In the genomic region with DNA sequence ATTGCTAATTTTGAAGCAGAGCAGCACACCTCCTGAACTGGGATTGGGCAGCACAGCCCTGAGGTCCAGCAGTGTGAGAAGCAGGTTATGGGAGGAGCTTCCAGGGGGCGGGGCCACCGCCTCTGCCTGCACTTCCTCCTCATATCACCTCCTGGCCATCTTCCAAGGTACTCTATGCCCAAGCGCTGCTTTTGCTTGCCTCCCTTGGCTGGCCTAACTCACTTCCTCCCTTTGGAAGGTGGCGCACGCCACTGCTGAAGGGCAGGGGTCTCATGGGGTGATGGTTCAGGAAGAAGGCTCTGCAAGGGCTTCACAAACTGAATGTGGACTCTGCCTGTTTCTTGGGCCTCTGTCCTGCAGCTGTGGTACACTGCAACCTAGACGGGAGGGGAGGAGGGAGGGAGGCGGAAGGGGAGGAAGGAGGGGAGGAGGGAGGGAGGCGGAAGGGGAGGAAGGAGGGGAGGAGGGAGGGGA, we compare ENCODE assay signal across 9 mouse cellular contexts. TPM values are rescaled to one million over a fixed set of nuclear protein-coding genes. Genes with fewer than 3 reads are reported as not detected.
DNase-seq lines count a peak whose midpoint lies in the region; ATAC-seq and TF ChIP-seq lines count a peak whose summit lies in the region.
"Had no signal": no experiment of that assay in that cellular context is flagged by ENCODE, and none has a peak within 500 bp of the region (broad histone marks: within the 10 kb centered on the region; RNA-seq: fewer than 3 reads in every experiment).

No protein-coding gene starts in this region.

- peak overlapping the region; percentile 44 for H3K27ac ChIP-seq in heart, embryonic 10.5 days
- peak overlapping the region; percentile 92 for H3K27ac ChIP-seq in forebrain, embryonic 10.5 days
- H3K27ac ChIP-seq in intestine, embryonic 16.5 days (ENCODE audit: low read length): no peak overlapping the region
- no peak overlapping the region for H3K27ac ChIP-seq in liver, postnatal 0 days (ENCODE audit: low read depth)
- H3K27ac ChIP-seq in neural tube, embryonic 15.5 days (replicated peaks): no peak overlapping the region
- H3K27ac ChIP-seq: limb, embryonic 15.5 days had no signal

- H3K9ac ChIP-seq in intestine, embryonic 16.5 days (ENCODE audit: low read depth, low read length): 0 out of 2 replicates have a peak overlapping the region, but pooled peaks have one; percentile 33
- H3K9ac ChIP-seq in liver, postnatal 0 days (replicated peaks): no peak overlapping the region
- H3K9ac ChIP-seq in neural tube, embryonic 15.5 days (replicated peaks): no peak overlapping the region
- H3K9ac ChIP-seq: limb, embryonic 15.5 days had no signal

- H3K9me3 ChIP-seq in heart, embryonic 10.5 days: no peaks in the 10 kb centered on the region
- no peaks in the 10 kb centered on the region for H3K9me3 ChIP-seq in forebrain, embryonic 10.5 days
- H3K9me3 ChIP-seq in intestine, embryonic 16.5 days (ENCODE audit: control insufficient read depth, low read length): no peaks in the 10 kb centered on the region
- H3K9me3 ChIP-seq in liver, postnatal 0 days (ENCODE audit: low read length): no peaks in the 10 kb centered on the region
- H3K9me3 ChIP-seq in neural tube, embryonic 15.5 days (replicated peaks): no peaks in the 10 kb centered on the region
- H3K9me3 ChIP-seq: limb, embryonic 15.5 days had no signal

- TF ChIP-seq EP300 in liver, postnatal 0 days (IDR thresholded peaks at IDR 0.05; ENCODE audit: low read depth): no peak

- ATAC-seq in intestine, embryonic 16.5 days: peak; percentile 83
- ATAC-seq in liver, postnatal 0 days: peak; percentile 86
- ATAC-seq in neural tube, embryonic 15.5 days (ENCODE audit: low FRiP score): 0 out of 2 replicates have a peak, but pooled peaks have one; percentile 13

- peak overlapping the region; percentile 37; the same call in 1 of the 2 replicates for H3K4me2 ChIP-seq in intestine, embryonic 16.5 days (ENCODE audit: low read depth, low read length)
- H3K4me2 ChIP-seq in liver, postnatal 0 days (ENCODE audit: low read depth, low read length): peak overlapping the region; percentile 18; the same call in 1 of the 2 replicates
- H3K4me2 ChIP-seq in neural tube, embryonic 15.5 days: peak overlapping the region; percentile 76

- peak overlapping the region; percentile 44 for H3K4me3 ChIP-seq in heart, embryonic 10.5 days
- H3K4me3 ChIP-seq in forebrain, embryonic 10.5 days: peak overlapping the region; percentile 64
- peak overlapping the region; percentile 14; the same call in 1 of the 2 replicates for H3K4me3 ChIP-seq in intestine, embryonic 16.5 days (ENCODE audit: low read length)
- H3K4me3 ChIP-seq in liver, postnatal 0 days (ENCODE audit: low read depth, low read length): no peak overlapping the region
- no peak overlapping the region for H3K4me3 ChIP-seq in neural tube, embryonic 15.5 days (replicated peaks)

- peaks cover 28% of the 10 kb centered on the region for H3K4me1 ChIP-seq in heart, embryonic 10.5 days
- peaks cover 55% of the 10 kb centered on the region for H3K4me1 ChIP-seq in forebrain, embryonic 10.5 days
- peaks cover 13% of the 10 kb centered on the region for H3K4me1 ChIP-seq in intestine, embryonic 16.5 days (ENCODE audit: control insufficient read depth, insufficient read depth, low read length)
- H3K4me1 ChIP-seq in liver, postnatal 0 days (ENCODE audit: insufficient read depth): peaks cover 8% of the 10 kb centered on the region
- peaks cover 32% of the 10 kb centered on the region for H3K4me1 ChIP-seq in neural tube, embryonic 15.5 days

- no peak for TF ChIP-seq CTCF in liver, postnatal 0 days (IDR thresholded peaks at IDR 0.05; ENCODE audit: low read depth)

- peaks cover 61% of the 10 kb centered on the region for H3K27me3 ChIP-seq in heart, embryonic 10.5 days (ENCODE audit: insufficient read depth, poor library complexity, severe bottlenecking)
- peaks cover 55% of the 10 kb centered on the region for H3K27me3 ChIP-seq in forebrain, embryonic 10.5 days (ENCODE audit: poor library complexity, severe bottlenecking)
- H3K27me3 ChIP-seq in intestine, embryonic 16.5 days (replicated peaks; ENCODE audit: control insufficient read depth, insufficient read depth, low read length): peaks cover 9% of the 10 kb centered on the region; the same call in 1 of the 2 replicates
- H3K27me3 ChIP-seq in liver, postnatal 0 days (ENCODE audit: insufficient read depth, low read length): peaks cover 10% of the 10 kb centered on the region; the same call in 1 of the 2 replicates
- no peaks in the 10 kb centered on the region for H3K27me3 ChIP-seq in neural tube, embryonic 15.5 days (replicated peaks)

- no peaks in the 10 kb centered on the region for H3K36me3 ChIP-seq in heart, embryonic 10.5 days
- no peaks in the 10 kb centered on the region for H3K36me3 ChIP-seq in forebrain, embryonic 10.5 days (replicated peaks)
- H3K36me3 ChIP-seq in intestine, embryonic 16.5 days (ENCODE audit: control insufficient read depth, insufficient read depth, low read length): no peaks in the 10 kb centered on the region
- no peaks in the 10 kb centered on the region for H3K36me3 ChIP-seq in liver, postnatal 0 days (replicated peaks; ENCODE audit: insufficient read depth, low read length)
- no peaks in the 10 kb centered on the region for H3K36me3 ChIP-seq in neural tube, embryonic 15.5 days
- H3K36me3 ChIP-seq: limb, embryonic 15.5 days had no signal

- WGBS in heart, embryonic 10.5 days: 6% methylated on average over 6 of the region's 8 CpGs
- WGBS in forebrain, embryonic 10.5 days: 5% methylated on average over 6 of the region's 8 CpGs
- 10% methylated on average over 5 of the region's 8 CpGs for WGBS in intestine, embryonic 16.5 days
- WGBS in liver, postnatal 0 days (ENCODE audit: insufficient replicate concordance): 0% methylated on average over 5 of the region's 8 CpGs
- 8% methylated on average over 6 of the region's 8 CpGs for WGBS in neural tube, embryonic 15.5 days

- intact Hi-C loops in gastrocnemius, postnatal 36 days (cut with DNase I): loop anchor here (10.0 kb wide), 1 partner anchor 118 kb away; no protein-coding TSS in a partner anchor

- DNase-seq in heart, embryonic 10.5 days (ENCODE audit: low spot score): no peak
- DNase-seq in heart, adult 8-10 months (ENCODE audit: low spot score): no peak
- no peak for DNase-seq in forebrain, embryonic 10.5 days (ENCODE audit: extremely low spot score, low spot score)
- DNase-seq in liver, postnatal 0 days: peak; percentile 82
- no peak for DNase-seq in left cerebral cortex, adult 8-10 months (ENCODE audit: low spot score in 2 of 2)
- no peak for DNase-seq in gastrocnemius, postnatal 36 days

RNA-seq across cellular contexts. Expression of a gene that starts 1.4 kb away (rescaled TPM):
- 0.23 and 0.60 TPM in 2 replicates for polyA plus RNA-seq in heart, embryonic 10.5 days (2016; fragmentation: Nextera tagmentation; extraction: Ambion mirVana)
- not detected for total RNA-seq in heart, adult 8-10 months (2022)
- polyA plus RNA-seq in forebrain, embryonic 10.5 days (2016; fragmentation: Nextera tagmentation; extraction: Ambion mirVana): 4.7 and 4.9 TPM in 2 replicates
- 0.45 and 0.64 TPM in 2 replicates for polyA plus RNA-seq in intestine, embryonic 16.5 days (2015; fragmentation: Nextera tagmentation; extraction: Ambion mirVana)
- not detected in 2 replicates for polyA plus RNA-seq in liver, postnatal 0 days (2015; fragmentation: Nextera tagmentation; extraction: Ambion mirVana)
- 3.8 and 4.7 TPM in 2 replicates for polyA plus RNA-seq in neural tube, embryonic 15.5 days (2015; fragmentation: Nextera tagmentation; extraction: Ambion mirVana)
- total RNA-seq in left cerebral cortex, adult 8-10 months (2022): under 1 TPM in 1 of 4 experiments, not detected in 3; 0.11 TPM
- not detected for total RNA-seq in gastrocnemius, postnatal 36 days (2021)

RNA-seq across cellular contexts. Expression of a gene that starts 21.0 kb away (rescaled TPM):
- polyA plus RNA-seq in heart, embryonic 10.5 days (2016; fragmentation: Nextera tagmentation; extraction: Ambion mirVana): 9.3 and 12.2 TPM in 2 replicates
- total RNA-seq in heart, adult 8-10 months (2022): 1 to 10 TPM; 2.2 to 2.6 (median 2.6) TPM
- 20.3 and 21.1 TPM in 2 replicates for polyA plus RNA-seq in forebrain, embryonic 10.5 days (2016; fragmentation: Nextera tagmentation; extraction: Ambion mirVana)
- polyA plus RNA-seq in intestine, embryonic 16.5 days (2015; fragmentation: Nextera tagmentation; extraction: Ambion mirVana): 3.6 TPM in 2 replicates
- 1.2 and 1.5 TPM in 2 replicates for polyA plus RNA-seq in liver, postnatal 0 days (2015; fragmentation: Nextera tagmentation; extraction: Ambion mirVana)
- 7.2 and 7.4 TPM in 2 replicates for polyA plus RNA-seq in neural tube, embryonic 15.5 days (2015; fragmentation: Nextera tagmentation; extraction: Ambion mirVana)
- total RNA-seq in left cerebral cortex, adult 8-10 months (2022): 10 to 100 TPM; 14.1 to 15.7 (median 15.3) TPM
- total RNA-seq in gastrocnemius, postnatal 36 days (2021): 1 to 10 TPM; 1.5 to 2.0 TPM

RNA-seq across cellular contexts. Expression of a gene that starts 33.1 kb away (rescaled TPM):
- polyA plus RNA-seq in heart, embryonic 10.5 days (2016; fragmentation: Nextera tagmentation; extraction: Ambion mirVana): 0.07 and 0.39 TPM in 2 replicates
- total RNA-seq in heart, adult 8-10 months (2022): not detected
- 0.05 and 0.15 TPM in 2 replicates for polyA plus RNA-seq in forebrain, embryonic 10.5 days (2016; fragmentation: Nextera tagmentation; extraction: Ambion mirVana)
- 1.1 TPM in 2 replicates for polyA plus RNA-seq in intestine, embryonic 16.5 days (2015; fragmentation: Nextera tagmentation; extraction: Ambion mirVana)
- 8.1 and 13.0 TPM in 2 replicates for polyA plus RNA-seq in liver, postnatal 0 days (2015; fragmentation: Nextera tagmentation; extraction: Ambion mirVana)
- polyA plus RNA-seq in neural tube, embryonic 15.5 days (2015; fragmentation: Nextera tagmentation; extraction: Ambion mirVana): 0.05 TPM in 1 of 2 replicates, not detected in the other
- total RNA-seq in left cerebral cortex, adult 8-10 months (2022): not detected
- under 1 TPM in 1 of 2 experiments, not detected in 1; 0.08 TPM for total RNA-seq in gastrocnemius, postnatal 36 days (2021)

RNA-seq across cellular contexts. Expression of a gene that starts 40.8 kb away (rescaled TPM):
- polyA plus RNA-seq in heart, embryonic 10.5 days (2016; fragmentation: Nextera tagmentation; extraction: Ambion mirVana): 56.5 and 61.3 TPM in 2 replicates
- 10 to 100 TPM; 13.7 to 16.4 (median 13.8) TPM for total RNA-seq in heart, adult 8-10 months (2022)
- 83.7 and 86.4 TPM in 2 replicates for polyA plus RNA-seq in forebrain, embryonic 10.5 days (2016; fragmentation: Nextera tagmentation; extraction: Ambion mirVana)
- polyA plus RNA-seq in intestine, embryonic 16.5 days (2015; fragmentation: Nextera tagmentation; extraction: Ambion mirVana): 63.5 and 67.2 TPM in 2 replicates
- polyA plus RNA-seq in liver, postnatal 0 days (2015; fragmentation: Nextera tagmentation; extraction: Ambion mirVana): 11.0 and 12.3 TPM in 2 replicates
- 85.1 and 89.1 TPM in 2 replicates for polyA plus RNA-seq in neural tube, embryonic 15.5 days (2015; fragmentation: Nextera tagmentation; extraction: Ambion mirVana)
- total RNA-seq in left cerebral cortex, adult 8-10 months (2022): 100 to 1,000 TPM; 127 to 150 (median 134) TPM
- 10 to 100 TPM; 12.2 to 14.5 TPM for total RNA-seq in gastrocnemius, postnatal 36 days (2021)

Comparison
In these comparisons a context has a peak if more than half of its experiments do, and no peak if none do; other contexts are left out.
1. H3K27ac ChIP-seq: peak in heart, embryonic 10.5 days (single experiment) and forebrain, embryonic 10.5 days (single experiment); none in intestine, embryonic 16.5 days (single experiment), liver, postnatal 0 days (single experiment) and neural tube, embryonic 15.5 days (single experiment).
2. H3K4me3 ChIP-seq: peak in heart, embryonic 10.5 days (single experiment), forebrain, embryonic 10.5 days (single experiment) and intestine, embryonic 16.5 days (single experiment); none in liver, postnatal 0 days (single experiment) and neural tube, embryonic 15.5 days (single experiment).
3. ATAC-seq: peak in every context shown above with its lines; median percentile 86 in liver, postnatal 0 days; 83 in intestine, embryonic 16.5 days; 13 in neural tube, embryonic 15.5 days.
4. H3K4me2 ChIP-seq: peak in every context shown above with its lines; median percentile 76 in neural tube, embryonic 15.5 days; 37 in intestine, embryonic 16.5 days; 18 in liver, postnatal 0 days.